Mouse (Mus musculus) CD4-positive, CD25-positive, alpha-beta regulatory T cell, adult 4 months (primary cell): ENCODE data around the gene Stt3b. TPM values are rescaled to one million over a fixed set of nuclear protein-coding genes. Genes with fewer than 3 reads are reported as not detected.
"Not testable (repeated sequence)": the region's sequence is repeated elsewhere in the genome, so short reads cannot be mapped to it uniquely, and the experiment has no call there.

Source experiments
- ATAC-seq: one replicate; pipeline ENCODE4 v1.8.0; 2017
- polyA plus RNA-seq, 2 experiments: library from polyadenylated mRNA; unstranded; fragments of 100-300 nt; shearing (Covaris generic); gene quantifications; one replicate each; pipeline ENCODE4 v1.2.1; 2017

Stt3b gene
- polyA plus RNA-seq, 2 experiments from 2014 or later: 7.3 to 15.2 TPM

- ATAC-seq: no peak
Observed at GRCm38 (mm10) chr9:115317049-115317448, 6.8 kb upstream of the Stt3b start.

GRCm38 (mm10) chr9:115314556-115314955 is 4.3 kb upstream of the Stt3b start:
- no peak for ATAC-seq

- no peak for ATAC-seq
Observed at GRCm38 (mm10) chr9:115313830-115314229, 3.6 kb upstream of the Stt3b start.

- ATAC-seq: no peak
Observed at GRCm38 (mm10) chr9:115311223-115311520, 951 bp upstream of the Stt3b start.

- peak; percentile 45 for ATAC-seq
Observed at GRCm38 (mm10) chr9:115309977-115310345, 260 bp downstream of the Stt3b start.

GRCm38 (mm10) chr9:115309381-115309971 is 745 bp downstream of the Stt3b start:
- ATAC-seq: peak; percentile 1

- ATAC-seq: no peak
Observed at GRCm38 (mm10) chr9:115308941-115309380, 1.3 kb downstream of the Stt3b start.

GRCm38 (mm10) chr9:115308401-115308800 is 1.8 kb downstream of the Stt3b start:
- ATAC-seq: no peak

GRCm38 (mm10) chr9:115306202-115306601 is 4.0 kb downstream of the Stt3b start:
- no peak for ATAC-seq

- no peak for ATAC-seq
Observed at GRCm38 (mm10) chr9:115304149-115304548, 6.1 kb downstream of the Stt3b start.

GRCm38 (mm10) chr9:115301593-115301992 is 8.6 kb downstream of the Stt3b start:
- ATAC-seq: no peak

- ATAC-seq: no peak
Observed at GRCm38 (mm10) chr9:115301002-115301579, 9.1 kb downstream of the Stt3b start.

GRCm38 (mm10) chr9:115296738-115297137 is 13.5 kb downstream of the Stt3b start:
- no peak for ATAC-seq

GRCm38 (mm10) chr9:115293920-115294594 is 16.2 kb downstream of the Stt3b start:
- ATAC-seq: no peak

- ATAC-seq: no peak
Observed at GRCm38 (mm10) chr9:115287774-115288434, 22.3 kb downstream of the Stt3b start.

- ATAC-seq: no peak
Observed at GRCm38 (mm10) chr9:115284385-115284784, 25.8 kb downstream of the Stt3b start.

- no peak for ATAC-seq
Observed at GRCm38 (mm10) chr9:115283403-115283802, 26.8 kb downstream of the Stt3b start.

- ATAC-seq: no peak
Observed at GRCm38 (mm10) chr9:115278641-115279040, 31.6 kb downstream of the Stt3b start.

GRCm38 (mm10) chr9:115274806-115275205 is 35.4 kb downstream of the Stt3b start:
- ATAC-seq: no peak

- ATAC-seq: no peak
Observed at GRCm38 (mm10) chr9:115273095-115273649, 37.0 kb downstream of the Stt3b start.

GRCm38 (mm10) chr9:115272451-115272850 is 37.8 kb downstream of the Stt3b start:
- ATAC-seq: not testable (repeated sequence)

GRCm38 (mm10) chr9:115271556-115271955 is 38.7 kb downstream of the Stt3b start:
- ATAC-seq: no peak

GRCm38 (mm10) chr9:115261896-115262295 is 48.3 kb downstream of the Stt3b start:
- ATAC-seq: no peak
